Mouse (Mus musculus): ENCODE measurements at regions not wholly inside any gene's neighbourhood (a gene's known extent, or its start where the extent isn't known, plus 50 kb on each side); places are given as distances from the start of the nearest gene placed in this dataset.

- intact Hi-C loops (cut with DNase I), result no loop called here
- no peak for DNase-seq (ENCODE audit: low spot score in 2 of 2)
Observed at GRCm38 (mm10) chr12:47466740-47467139, 648.0 kb upstream of the Nova1 start.

- intact Hi-C loops (cut with DNase I), result no loop called here
- no peak for DNase-seq (ENCODE audit: low spot score in 2 of 2)
Observed at GRCm38 (mm10) chr12:47465924-47466323, 647.2 kb upstream of the Nova1 start.

- no peak for DNase-seq (ENCODE audit: low spot score in 2 of 2)
- intact Hi-C loops (cut with DNase I), result no loop called here
Observed at GRCm38 (mm10) chr12:47431669-47432068, 612.9 kb upstream of the Nova1 start.

GRCm38 (mm10) chr12:47412251-47412650 is 593.5 kb upstream of the Nova1 start:
- intact Hi-C loops (cut with DNase I), result loop anchor here (2.0 kb wide), 1 partner anchor 43 kb away; no protein-coding TSS in a partner anchor
- DNase-seq (ENCODE audit: low spot score in 2 of 2), result no peak

- DNase-seq (ENCODE audit: low spot score in 2 of 2), result no peak
- intact Hi-C loops (cut with DNase I), result no loop called here
Observed at GRCm38 (mm10) chr12:47406563-47406962, 587.8 kb upstream of the Nova1 start.

- DNase-seq (ENCODE audit: low spot score in 2 of 2), result no peak
- intact Hi-C loops (cut with DNase I), result no loop called here
Observed at GRCm38 (mm10) chr12:47406131-47406530, 587.4 kb upstream of the Nova1 start.

- intact Hi-C loops (cut with DNase I), result no loop called here
- peak in 1 of 2 experiments; percentile 1 for DNase-seq (ENCODE audit: low spot score in 2 of 2)
Observed at GRCm38 (mm10) chr12:47383225-47383624, 564.5 kb upstream of the Nova1 start.

- intact Hi-C loops (cut with DNase I), result no loop called here
- no peak for DNase-seq (ENCODE audit: low spot score in 2 of 2)
Observed at GRCm38 (mm10) chr12:47353269-47353668, 534.5 kb upstream of the Nova1 start.

GRCm38 (mm10) chr12:47351229-47351628 is 532.5 kb upstream of the Nova1 start:
- no peak for DNase-seq (ENCODE audit: low spot score in 2 of 2)
- intact Hi-C loops (cut with DNase I), result no loop called here

- intact Hi-C loops (cut with DNase I), result no loop called here
- DNase-seq (ENCODE audit: low spot score in 2 of 2), result peak; percentile 7 to 33
Observed at GRCm38 (mm10) chr12:47313413-47313812, 494.7 kb upstream of the Nova1 start.

- peak; percentile 2 to 5 for DNase-seq (ENCODE audit: low spot score in 2 of 2)
- intact Hi-C loops (cut with DNase I), result no loop called here
Observed at GRCm38 (mm10) chr12:47275904-47276303, 457.2 kb upstream of the Nova1 start.

- intact Hi-C loops (cut with DNase I), result no loop called here
- no peak for DNase-seq (ENCODE audit: low spot score in 2 of 2)
Observed at GRCm38 (mm10) chr12:47272309-47272708, 453.6 kb upstream of the Nova1 start.

- intact Hi-C loops (cut with DNase I), result no loop called here
- DNase-seq (ENCODE audit: low spot score in 2 of 2), result no peak
Observed at GRCm38 (mm10) chr12:47264118-47264517, 445.4 kb upstream of the Nova1 start.

- no peak for DNase-seq (ENCODE audit: low spot score in 2 of 2)
- intact Hi-C loops (cut with DNase I), result no loop called here
Observed at GRCm38 (mm10) chr12:47263408-47263807, 444.7 kb upstream of the Nova1 start.

- intact Hi-C loops (cut with DNase I), result no loop called here
- DNase-seq (ENCODE audit: low spot score in 2 of 2), result no peak
Observed at GRCm38 (mm10) chr12:47252306-47252705, 433.6 kb upstream of the Nova1 start.

GRCm38 (mm10) chr12:47243623-47244514 is 425.1 kb upstream of the Nova1 start:
- intact Hi-C loops (cut with DNase I), result no loop called here
- DNase-seq (ENCODE audit: low spot score in 2 of 2), result no peak

GRCm38 (mm10) chr12:47220016-47220415 is 401.3 kb upstream of the Nova1 start:
- intact Hi-C loops (cut with DNase I), result no loop called here
- no peak for DNase-seq (ENCODE audit: low spot score in 2 of 2)

- DNase-seq (ENCODE audit: low spot score in 2 of 2), result no peak
- intact Hi-C loops (cut with DNase I), result no loop called here
Observed at GRCm38 (mm10) chr12:47219340-47219739, 400.6 kb upstream of the Nova1 start.

GRCm38 (mm10) chr12:47211417-47212104 is 392.8 kb upstream of the Nova1 start:
- DNase-seq (ENCODE audit: low spot score in 2 of 2), result no peak
- intact Hi-C loops (cut with DNase I), result no loop called here

- no peak for DNase-seq (ENCODE audit: low spot score in 2 of 2)
- intact Hi-C loops (cut with DNase I), result no loop called here
Observed at GRCm38 (mm10) chr12:47202936-47203335, 384.2 kb upstream of the Nova1 start.

- DNase-seq (ENCODE audit: low spot score in 2 of 2), result no peak
- intact Hi-C loops (cut with DNase I), result no loop called here
Observed at GRCm38 (mm10) chr12:47198609-47199008, 379.9 kb upstream of the Nova1 start.

All from left cerebral cortex, postnatal 14 days (tissue).